Mouse (Mus musculus): ENCODE results near the gene Zfp358. TPM values are rescaled to one million over a fixed set of nuclear protein-coding genes. Genes with fewer than 3 reads are reported as not detected.

Zfp358 gene
- polyA plus RNA-seq, 1 experiment from 2014 or later = 41.8 TPM

GRCm38 (mm10) chr8:3495578-3496427, 2.9 kb downstream of the Zfp358 start:
- Histone ChIP-seq H3K27ac (ENCODE audit: low read length) (no peak overlapping the region), H3K9ac (ENCODE audit: low read length) (no peak overlapping the region), H3K4me2 (ENCODE audit: low read depth, low read length) (no peak overlapping the region), H3K9me3 (ENCODE audit: control insufficient read depth, low read length) (peaks cover 10% of the 10 kb centered on the region), H3K4me1 (replicated peaks; ENCODE audit: control insufficient read depth, insufficient read depth, low read length) (peaks cover 10% of the 10 kb centered on the region), H3K36me3 (ENCODE audit: control insufficient read depth, insufficient read depth, low read length) (peaks cover 28% of the 10 kb centered on the region), H3K27me3 (ENCODE audit: control insufficient read depth, insufficient read depth, low read depth, low read length) (no peaks in the 10 kb centered on the region), H3K4me3 (ENCODE audit: low read length) (no peak overlapping the region)
- ATAC-seq (ENCODE audit: low read depth) = no peak
- 93% methylated on average over 44 of the region's 44 CpGs for WGBS

- peaks cover 28% of the 10 kb centered on the region for H3K36me3 ChIP-seq (ENCODE audit: control insufficient read depth, insufficient read depth, low read length)
- H3K4me3 ChIP-seq (ENCODE audit: low read length) = no peak overlapping the region
- no peak overlapping the region for H3K4me2 ChIP-seq (ENCODE audit: low read depth, low read length)
- H3K4me1 ChIP-seq (replicated peaks; ENCODE audit: control insufficient read depth, insufficient read depth, low read length) = peaks cover 10% of the 10 kb centered on the region
- no peak for ATAC-seq (ENCODE audit: low read depth)
- 90% methylated on average over 15 of the region's 15 CpGs for WGBS
- no peak overlapping the region for H3K9ac ChIP-seq (ENCODE audit: low read length)
- no peaks in the 10 kb centered on the region for H3K27me3 ChIP-seq (ENCODE audit: control insufficient read depth, insufficient read depth, low read depth, low read length)
- peaks cover 10% of the 10 kb centered on the region for H3K9me3 ChIP-seq (ENCODE audit: control insufficient read depth, low read length)
- H3K27ac ChIP-seq (ENCODE audit: low read length) = no peak overlapping the region
Observed at GRCm38 (mm10) chr8:3496428-3496748, 3.5 kb downstream of the Zfp358 start.

- WGBS = 80% methylated on average over 3 of the region's 3 CpGs
- peaks cover 28% of the 10 kb centered on the region for H3K36me3 ChIP-seq (ENCODE audit: control insufficient read depth, insufficient read depth, low read length)
- H3K27ac ChIP-seq (ENCODE audit: low read length) = no peak overlapping the region
- H3K9ac ChIP-seq (ENCODE audit: low read length) = no peak overlapping the region
- peaks cover 10% of the 10 kb centered on the region for H3K9me3 ChIP-seq (ENCODE audit: control insufficient read depth, low read length)
- H3K4me1 ChIP-seq (replicated peaks; ENCODE audit: control insufficient read depth, insufficient read depth, low read length) = peaks cover 16% of the 10 kb centered on the region
- no peaks in the 10 kb centered on the region for H3K27me3 ChIP-seq (ENCODE audit: control insufficient read depth, insufficient read depth, low read depth, low read length)
- H3K4me2 ChIP-seq (ENCODE audit: low read depth, low read length) = no peak overlapping the region
- ATAC-seq (ENCODE audit: low read depth) = no peak
- H3K4me3 ChIP-seq (ENCODE audit: low read length) = no peak overlapping the region
Observed at GRCm38 (mm10) chr8:3498583-3498982, 5.6 kb downstream of the Zfp358 start.

GRCm38 (mm10) chr8:3499751-3500150, 6.8 kb downstream of the Zfp358 start:
- H3K9me3 ChIP-seq (ENCODE audit: control insufficient read depth, low read length) = peaks cover 10% of the 10 kb centered on the region
- no peaks in the 10 kb centered on the region for H3K27me3 ChIP-seq (ENCODE audit: control insufficient read depth, insufficient read depth, low read depth, low read length)
- 2% methylated on average over 8 of the region's 8 CpGs for WGBS
- peak overlapping the region; percentile 73 for H3K4me2 ChIP-seq (ENCODE audit: low read depth, low read length)
- peak overlapping the region; percentile 96 for H3K27ac ChIP-seq (ENCODE audit: low read length)
- H3K36me3 ChIP-seq (ENCODE audit: control insufficient read depth, insufficient read depth, low read length) = peaks cover 25% of the 10 kb centered on the region
- no peak; the same call in 1 of the 2 replicates for ATAC-seq (ENCODE audit: low read depth)
- peak overlapping the region; percentile 81 for H3K4me3 ChIP-seq (ENCODE audit: low read length)
- H3K9ac ChIP-seq (ENCODE audit: low read length) = peak overlapping the region; percentile 78
- peaks cover 10% of the 10 kb centered on the region; the same call in 1 of the 2 replicates for H3K4me1 ChIP-seq (replicated peaks; ENCODE audit: control insufficient read depth, insufficient read depth, low read length)

GRCm38 (mm10) chr8:3500235-3501090, 7.5 kb downstream of the Zfp358 start, which contains the start of gene Mcoln1:
Gene Mcoln1 (plus strand): TSS chr8:3500457.
- peaks cover 6% of the 10 kb centered on the region for H3K9me3 ChIP-seq (ENCODE audit: control insufficient read depth, low read length)
- H3K4me1 ChIP-seq (replicated peaks; ENCODE audit: control insufficient read depth, insufficient read depth, low read length) = peaks cover 10% of the 10 kb centered on the region; the same call in 1 of the 2 replicates
- H3K4me3 ChIP-seq (ENCODE audit: low read length) = peak within 1 kb of the TSS; percentile 81
- WGBS = under 1% methylated on average over 63 of the region's 70 CpGs
- H3K4me2 ChIP-seq (ENCODE audit: low read depth, low read length) = peak within 1 kb of the TSS; percentile 84
- peak within 1 kb of the TSS; percentile 96 for H3K27ac ChIP-seq (ENCODE audit: low read length)
- ATAC-seq (ENCODE audit: low read depth) = peak; percentile 94
- H3K27me3 ChIP-seq (ENCODE audit: control insufficient read depth, insufficient read depth, low read depth, low read length) = no peaks in the 10 kb centered on the region
- peak within 1 kb of the TSS; percentile 91 for H3K9ac ChIP-seq (ENCODE audit: low read length)
- peaks cover 18% of the 10 kb centered on the region for H3K36me3 ChIP-seq (ENCODE audit: control insufficient read depth, insufficient read depth, low read length)

GRCm38 (mm10) chr8:3502217-3502616, 9.3 kb downstream of the Zfp358 start:
- Histone ChIP-seq H3K4me3 (ENCODE audit: low read length) (no peak overlapping the region), H3K4me2 (ENCODE audit: low read depth, low read length) (no peak overlapping the region), H3K27ac (ENCODE audit: low read length) (no peak overlapping the region), H3K9ac (ENCODE audit: low read length) (0 out of 2 replicates have a peak overlapping the region, but pooled peaks have one; percentile 9), H3K36me3 (ENCODE audit: control insufficient read depth, insufficient read depth, low read length) (peaks cover 4% of the 10 kb centered on the region), H3K4me1 (replicated peaks; ENCODE audit: control insufficient read depth, insufficient read depth, low read length) (peaks cover 10% of the 10 kb centered on the region; the same call in 1 of the 2 replicates), H3K27me3 (ENCODE audit: control insufficient read depth, insufficient read depth, low read depth, low read length) (no peaks in the 10 kb centered on the region), H3K9me3 (ENCODE audit: control insufficient read depth, low read length) (no peaks in the 10 kb centered on the region)
- no peak for ATAC-seq (ENCODE audit: low read depth)
- WGBS = 57% methylated on average over 4 of the region's 4 CpGs

- ATAC-seq (ENCODE audit: low read depth) = peak; percentile 44
- 0 out of 2 replicates have a peak, but pooled peaks cover 2% of the 10 kb centered on the region for H3K4me1 ChIP-seq (replicated peaks; ENCODE audit: control insufficient read depth, insufficient read depth, low read length)
- H3K9me3 ChIP-seq (ENCODE audit: control insufficient read depth, low read length) = no peaks in the 10 kb centered on the region
- no peak overlapping the region for H3K9ac ChIP-seq (ENCODE audit: low read length)
- H3K27me3 ChIP-seq (ENCODE audit: control insufficient read depth, insufficient read depth, low read depth, low read length) = no peaks in the 10 kb centered on the region
- 73% methylated on average over 6 of the region's 6 CpGs for WGBS
- H3K27ac ChIP-seq (ENCODE audit: low read length) = no peak overlapping the region
- H3K4me3 ChIP-seq (ENCODE audit: low read length) = no peak overlapping the region
- no peak overlapping the region for H3K4me2 ChIP-seq (ENCODE audit: low read depth, low read length)
- peaks cover 23% of the 10 kb centered on the region for H3K36me3 ChIP-seq (ENCODE audit: control insufficient read depth, insufficient read depth, low read length)
Observed at GRCm38 (mm10) chr8:3507979-3508754, 15.2 kb downstream of the Zfp358 start.

- no peaks in the 10 kb centered on the region for H3K27me3 ChIP-seq (ENCODE audit: control insufficient read depth, insufficient read depth, low read depth, low read length)
- H3K9ac ChIP-seq (ENCODE audit: low read length) = peak overlapping the region; percentile 73
- no peaks in the 10 kb centered on the region for H3K9me3 ChIP-seq (ENCODE audit: control insufficient read depth, low read length)
- H3K4me1 ChIP-seq (replicated peaks; ENCODE audit: control insufficient read depth, insufficient read depth, low read length) = 0 out of 2 replicates have a peak, but pooled peaks cover 5% of the 10 kb centered on the region
- H3K4me2 ChIP-seq (ENCODE audit: low read depth, low read length) = peak overlapping the region; percentile 97
- 33% methylated on average over 13 of the region's 13 CpGs for WGBS
- H3K36me3 ChIP-seq (ENCODE audit: control insufficient read depth, insufficient read depth, low read length) = peaks cover 9% of the 10 kb centered on the region
- peak overlapping the region; percentile 75 for H3K4me3 ChIP-seq (ENCODE audit: low read length)
- no peak for ATAC-seq (ENCODE audit: low read depth)
- no peak overlapping the region for H3K27ac ChIP-seq (ENCODE audit: low read length)
Observed at GRCm38 (mm10) chr8:3514681-3515247, 21.8 kb downstream of the Zfp358 start.
